Mouse (Mus musculus) erythroblast, embryonic 14.5 days (primary cell): ENCODE measurements around the gene Mns1. TPM values are rescaled to one million over a fixed set of nuclear protein-coding genes. Genes with fewer than 3 reads are reported as not detected.
"Not testable (repeated sequence)": the region's sequence is repeated elsewhere in the genome, so short reads cannot be mapped to it uniquely, and the experiment has no call there.

Experiments
- H3K27me3 ChIP-seq: 2 replicates; pipeline ENCODE4 v1.6.1; 2012; ENCODE audit warnings: inconsistent platforms; ENCODE audit not compliant: control insufficient read depth
- H3K36me3 ChIP-seq: 2 replicates; pipeline ENCODE4 v1.6.1; 2012; ENCODE audit warnings: mild to moderate bottlenecking, inconsistent platforms; ENCODE audit not compliant: control insufficient read depth
- H3K4me1 ChIP-seq: 2 replicates; pipeline ENCODE4 v1.6.1; 2012; ENCODE audit warnings: inconsistent platforms; ENCODE audit not compliant: control insufficient read depth
- H3K4me3 ChIP-seq: replicated peaks from 2 replicates; pipeline ENCODE3; 2012; ENCODE audit warnings: moderate library complexity, mild to moderate bottlenecking, inconsistent platforms
- H3K9me3 ChIP-seq: 2 replicates; pipeline ENCODE4 v1.6.1; 2012; ENCODE audit warnings: low read length, inconsistent platforms, mixed read lengths; ENCODE audit not compliant: control insufficient read depth
- GATA1 ChIP-seq: IDR thresholded peaks from 2 replicates; pipeline ENCODE4 v1.6.1; 2012; ENCODE audit warnings: low read length, inconsistent platforms, mixed read lengths
- TAL1 ChIP-seq: IDR thresholded peaks from 3 replicates; pipeline ENCODE4 v1.6.1; 2012; ENCODE audit warnings: low read length, inconsistent platforms, mixed read lengths
- polyA plus RNA-seq: library from polyadenylated mRNA; stranded (reverse); fragments of >175 nt; gene quantifications from 2 replicates; pipeline ENCODE4 v1.2.3, GENCODE M21; 2012

The Mns1 gene
- polyA plus RNA-seq, result 3.3 and 4.3 TPM in 2 replicates

- H3K27me3 ChIP-seq, result no peaks in the 10 kb centered on the region
- H3K9me3 ChIP-seq, result peaks cover 3% of the 10 kb centered on the region; the same call in 1 of the 2 replicates
- H3K4me1 ChIP-seq, result peaks cover 69% of the 10 kb centered on the region
- no peak for TF ChIP-seq GATA1
- no peak for TF ChIP-seq TAL1
- peak within 1 kb of the TSS; percentile 83 for H3K4me3 ChIP-seq
- H3K36me3 ChIP-seq, result peaks cover 24% of the 10 kb centered on the region
Observed at GRCm38 (mm10) chr9:72437822-72438701, at the start of gene Mns1. Gene Mns1 (plus strand): TSS chr9:72438011.

- H3K36me3 ChIP-seq, result no peaks in the 10 kb centered on the region
- peaks cover 5% of the 10 kb centered on the region for H3K4me1 ChIP-seq
- H3K4me3 ChIP-seq, result no peak overlapping the region
- TF ChIP-seq TAL1 (no peak), GATA1 (no peak)
- no peaks in the 10 kb centered on the region for H3K27me3 ChIP-seq
- no peaks in the 10 kb centered on the region for H3K9me3 ChIP-seq
Observed at GRCm38 (mm10) chr9:72388934-72389333, 48.9 kb upstream of the Mns1 start.

GRCm38 (mm10) chr9:72389431-72390002 is 48.3 kb upstream of the Mns1 start:
- TF ChIP-seq TAL1 (no peak), GATA1 (no peak)
- Histone ChIP-seq H3K4me1 (peaks cover 5% of the 10 kb centered on the region), H3K4me3 (no peak overlapping the region), H3K9me3 (no peaks in the 10 kb centered on the region), H3K36me3 (no peaks in the 10 kb centered on the region), H3K27me3 (no peaks in the 10 kb centered on the region)

GRCm38 (mm10) chr9:72390321-72391077 is 47.3 kb upstream of the Mns1 start:
- Histone ChIP-seq H3K4me3 (no peak overlapping the region), H3K4me1 (peaks cover 5% of the 10 kb centered on the region), H3K9me3 (no peaks in the 10 kb centered on the region), H3K27me3 (no peaks in the 10 kb centered on the region), H3K36me3 (no peaks in the 10 kb centered on the region)
- no peak for TF ChIP-seq GATA1
- no peak for TF ChIP-seq TAL1

- Histone ChIP-seq H3K27me3 (no peaks in the 10 kb centered on the region), H3K9me3 (no peaks in the 10 kb centered on the region), H3K4me1 (peaks cover 15% of the 10 kb centered on the region), H3K36me3 (no peaks in the 10 kb centered on the region), H3K4me3 (no peak overlapping the region)
- TF ChIP-seq GATA1, result no peak
- no peak for TF ChIP-seq TAL1
Observed at GRCm38 (mm10) chr9:72392686-72393085, 45.1 kb upstream of the Mns1 start.

- no peak for TF ChIP-seq GATA1
- TF ChIP-seq TAL1, result no peak
- H3K4me1 ChIP-seq, result peaks cover 20% of the 10 kb centered on the region
- no peaks in the 10 kb centered on the region for H3K9me3 ChIP-seq
- no peak overlapping the region for H3K4me3 ChIP-seq
- no peaks in the 10 kb centered on the region for H3K27me3 ChIP-seq
- no peaks in the 10 kb centered on the region for H3K36me3 ChIP-seq
Observed at GRCm38 (mm10) chr9:72393238-72393637, 44.6 kb upstream of the Mns1 start.

- TF ChIP-seq TAL1 (no peak), GATA1 (no peak)
- Histone ChIP-seq H3K27me3 (no peaks in the 10 kb centered on the region), H3K9me3 (no peaks in the 10 kb centered on the region), H3K36me3 (no peaks in the 10 kb centered on the region), H3K4me3 (no peak overlapping the region), H3K4me1 (peaks cover 20% of the 10 kb centered on the region)
Observed at GRCm38 (mm10) chr9:72393869-72394341, 43.9 kb upstream of the Mns1 start.

- no peaks in the 10 kb centered on the region for H3K36me3 ChIP-seq
- H3K27me3 ChIP-seq, result no peaks in the 10 kb centered on the region
- H3K9me3 ChIP-seq, result no peaks in the 10 kb centered on the region
- H3K4me3 ChIP-seq, result no peak overlapping the region
- TF ChIP-seq GATA1 (no peak), TAL1 (no peak)
- H3K4me1 ChIP-seq, result peaks cover 24% of the 10 kb centered on the region
Observed at GRCm38 (mm10) chr9:72400121-72400520, 37.7 kb upstream of the Mns1 start.

- H3K36me3 ChIP-seq, H3K4me3 ChIP-seq, H3K27me3 ChIP-seq, H3K9me3 ChIP-seq: not testable (repeated sequence)
- H3K4me1 ChIP-seq, result peaks cover 39% of the 10 kb centered on the region
Observed at GRCm38 (mm10) chr9:72401769-72402168, 36.0 kb upstream of the Mns1 start.
